Mouse (Mus musculus) spleen, adult 2 months (tissue): ENCODE measurements around the gene Mipol1.

ENCODE experiments used
- CTCF ChIP-seq: fragments of 200-500 bp; IDR thresholded peaks from 2 replicates; pipeline ENCODE4 v1.5.1; 2011; ENCODE audit warnings: mild to moderate bottlenecking, inconsistent platforms; ENCODE audit not compliant: insufficient read depth, insufficient read length, insufficient replicate concordance; ENCODE audit errors: extremely low read depth
- POLR2A ChIP-seq: fragments of 200-500 bp; IDR thresholded peaks from 2 replicates; pipeline ENCODE4 v1.6.1; 2011; ENCODE audit warnings: low read depth, low read length, inconsistent platforms

DNA sequence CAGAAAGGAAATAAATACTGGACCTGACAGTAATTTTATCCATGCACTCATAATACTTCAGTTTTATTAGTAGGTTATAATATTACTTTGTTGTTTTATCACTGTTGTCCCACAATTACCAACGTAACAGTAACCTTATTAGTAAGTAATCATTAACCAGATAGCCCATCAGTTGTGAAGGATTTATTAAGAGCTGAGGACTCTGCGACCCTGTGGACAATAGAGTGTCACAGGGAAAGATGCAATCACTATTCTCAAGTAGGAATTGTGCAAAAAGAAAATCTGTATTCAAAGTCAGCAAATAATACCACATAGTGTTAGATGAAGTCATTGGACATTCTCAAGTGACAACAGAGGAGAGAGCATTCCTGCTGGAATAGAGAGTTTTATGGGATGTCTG, 198.5 kb downstream of the Mipol1 start:
- TF ChIP-seq CTCF (no peak), POLR2A (no peak)
